Mouse (Mus musculus): Measurements from ENCODE around the gene Pnpo.

Pnpo gene

GRCm38 (mm10) chr11:96969280-96969722 is 25.5 kb upstream of the Pnpo start:
- DNase-seq, result no peak

GRCm38 (mm10) chr11:96968476-96968875 is 24.7 kb upstream of the Pnpo start:
- no peak for DNase-seq

GRCm38 (mm10) chr11:96967544-96968269 is 23.9 kb upstream of the Pnpo start:
- DNase-seq, result no peak

GRCm38 (mm10) chr11:96966914-96967543 is 23.2 kb upstream of the Pnpo start:
- no peak for DNase-seq

- no peak for DNase-seq
These were observed 22.4 kb upstream of the Pnpo start for GRCm38 (mm10) chr11:96966172-96966571.

GRCm38 (mm10) chr11:96963580-96963979 is 19.8 kb upstream of the Pnpo start:
- peak; percentile 85 for DNase-seq

GRCm38 (mm10) chr11:96957061-96957805 is 13.4 kb upstream of the Pnpo start:
- no peak for DNase-seq

GRCm38 (mm10) chr11:96956009-96956724 is 12.4 kb upstream of the Pnpo start:
- DNase-seq, result no peak

- DNase-seq, result no peak
These were observed 11.3 kb upstream of the Pnpo start for GRCm38 (mm10) chr11:96955094-96955493.

- DNase-seq, result no peak
These were observed 9.1 kb upstream of the Pnpo start for GRCm38 (mm10) chr11:96952896-96953295.

GRCm38 (mm10) chr11:96952426-96952825 is 8.6 kb upstream of the Pnpo start:
- DNase-seq, result no peak

- DNase-seq, result no peak
These were observed 7.0 kb upstream of the Pnpo start for GRCm38 (mm10) chr11:96950767-96951166.

- no peak for DNase-seq
These were observed 4.1 kb upstream of the Pnpo start for GRCm38 (mm10) chr11:96947849-96948248.

- DNase-seq, result no peak
These were observed 2.7 kb upstream of the Pnpo start for GRCm38 (mm10) chr11:96946498-96946897.

- no peak for DNase-seq
These were observed 1.2 kb upstream of the Pnpo start for GRCm38 (mm10) chr11:96944844-96945580.

GRCm38 (mm10) chr11:96941989-96942590 is 1.7 kb downstream of the Pnpo start:
- DNase-seq, result no peak

- no peak for DNase-seq
These were observed 3.0 kb downstream of the Pnpo start for GRCm38 (mm10) chr11:96940578-96941465.

GRCm38 (mm10) chr11:96938426-96938800 is 5.4 kb downstream of the Pnpo start:
- no peak for DNase-seq

- peak; percentile 53 for DNase-seq
These were observed 6.0 kb downstream of the Pnpo start for GRCm38 (mm10) chr11:96937549-96938425.

All from retina, postnatal 1 day (tissue).